ENCODE assay signal across 7 mouse cellular contexts in genomic region chr13:94306277-94306967, GRCm38 (mm10). TPM values are rescaled to one million over a fixed set of nuclear protein-coding genes. Genes with fewer than 3 reads are reported as not detected.
DNase-seq lines count a peak whose midpoint lies in the region; ATAC-seq and TF ChIP-seq lines count a peak whose summit lies in the region.

No protein-coding gene starts in this region.

- H3K9ac ChIP-seq in CH12.LX (ENCODE audit: insufficient read depth, low read depth): no peak overlapping the region
- 0 out of 2 replicates have a peak overlapping the region, but pooled peaks have one; percentile 25 for H3K9ac ChIP-seq in forebrain, embryonic 12.5 days
- no peak overlapping the region for H3K9ac ChIP-seq in midbrain, embryonic 12.5 days (replicated peaks)
- H3K9ac ChIP-seq in stomach, embryonic 16.5 days (ENCODE audit: low read length): peak overlapping the region; percentile 44; the same call in 1 of the 2 replicates

- ATAC-seq in forebrain, embryonic 12.5 days (ENCODE audit: low FRiP score): peak; percentile 92
- peak; percentile 90 to 96 for ATAC-seq in hematopoietic stem cell, adult 5-6 weeks (replicated peaks in 1 of 2; ENCODE audit: insufficient read depth in 1 of 2, low FRiP score in 2 of 2, low TSS enrichment in 1 of 2, low read depth in 1 of 2, poor library complexity in 2 of 2, severe bottlenecking in 2 of 2)
- ATAC-seq in midbrain, embryonic 12.5 days (ENCODE audit: low FRiP score, low read depth): peak; percentile 88
- peak; percentile 90 for ATAC-seq in stomach, embryonic 16.5 days (ENCODE audit: insufficient read depth, low FRiP score)

- no peak for TF ChIP-seq EP300 in CH12.LX (IDR thresholded peaks at IDR 0.05; ENCODE audit: low read length)

- peak overlapping the region in 1 of 3 experiments; percentile 2 for H3K4me3 ChIP-seq in CH12.LX (replicated peaks in 1 of 3; ENCODE audit: low read depth in 2 of 3, low read length in 2 of 3, poor library complexity in 1 of 3)
- peak overlapping the region; percentile 15; the same call in 1 of the 2 replicates for H3K4me3 ChIP-seq in forebrain, embryonic 12.5 days (replicated peaks)
- peak overlapping the region; percentile 16 for H3K4me3 ChIP-seq in midbrain, embryonic 12.5 days
- H3K4me3 ChIP-seq in stomach, embryonic 16.5 days (replicated peaks; ENCODE audit: low read length): peak overlapping the region; percentile 23

- no peaks in the 10 kb centered on the region for H3K9me3 ChIP-seq in CH12.LX (replicated peaks; ENCODE audit: low read length)
- H3K9me3 ChIP-seq in forebrain, embryonic 12.5 days: no peaks in the 10 kb centered on the region
- no peaks in the 10 kb centered on the region for H3K9me3 ChIP-seq in midbrain, embryonic 12.5 days
- no peaks in the 10 kb centered on the region for H3K9me3 ChIP-seq in stomach, embryonic 16.5 days (replicated peaks; ENCODE audit: control insufficient read depth, low read length)

- no peak overlapping the region for H3K27ac ChIP-seq in CH12.LX (ENCODE audit: insufficient read depth, low read depth)
- peak overlapping the region; percentile 56 for H3K27ac ChIP-seq in forebrain, embryonic 12.5 days
- H3K27ac ChIP-seq in midbrain, embryonic 12.5 days (replicated peaks): no peak overlapping the region
- H3K27ac ChIP-seq in stomach, embryonic 16.5 days (ENCODE audit: low read length): no peak overlapping the region

- whole genome bisulfite sequencing in forebrain, embryonic 12.5 days: 41% methylated on average over 18 of the region's 18 CpGs
- 45% methylated on average over 18 of the region's 18 CpGs for WGBS in midbrain, embryonic 12.5 days
- 34% methylated on average over 18 of the region's 18 CpGs for WGBS in stomach, embryonic 16.5 days

- TF ChIP-seq POLR2A in CH12.LX (IDR thresholded peaks at IDR 0.05; ENCODE audit: low read depth, low read length): no peak

- in situ Hi-C loops in CH12.LX (cut with MboI; ENCODE audit: low pct_ligation_motif_present, low pct_unique_long_range_greater_than_20kb, low sequenced_read_pairs): no loop called here

- DNase-seq in CH12.LX (ENCODE audit: extremely low read depth) (peak; percentile 21), R1 (ENCODE audit: low read depth, low spot score) (peak; percentile 44)
- DNase-seq in left cerebral cortex, postnatal 25 days (ENCODE audit: low spot score in 2 of 2): peak; percentile 27 to 38

- no peak for TF ChIP-seq RAD21 in CH12.LX (IDR thresholded peaks at IDR 0.05; ENCODE audit: low read depth, low read length)

- H3K79me2 ChIP-seq in CH12.LX (replicated peaks; ENCODE audit: control insufficient read depth, extremely low read depth, insufficient read depth, poor library complexity, severe bottlenecking): no peaks in the 10 kb centered on the region

- 0 out of 2 replicates have a peak overlapping the region, but pooled peaks have one; percentile 10 for H3K4me2 ChIP-seq in CH12.LX (ENCODE audit: insufficient read depth, low read depth, poor library complexity, severe bottlenecking)
- peak overlapping the region; percentile 47 for H3K4me2 ChIP-seq in forebrain, embryonic 12.5 days
- H3K4me2 ChIP-seq in midbrain, embryonic 12.5 days (replicated peaks): peak overlapping the region; percentile 45
- H3K4me2 ChIP-seq in stomach, embryonic 16.5 days (ENCODE audit: low read depth, low read length): peak overlapping the region; percentile 54

- no peak for TF ChIP-seq CTCF in CH12.LX (conservative IDR thresholded peaks at IDR 0.05 in 1 of 2, IDR thresholded peaks at IDR 0.05 in 1 of 2; ENCODE audit: low read depth in 2 of 2, low read length in 2 of 2)

- intact Hi-C loops in left cerebral cortex, postnatal 25 days (cut with DNase I): no loop called here

- no peaks in the 10 kb centered on the region for H3K36me3 ChIP-seq in CH12.LX (replicated peaks in 1 of 2; ENCODE audit: control insufficient read depth in 1 of 2, insufficient read depth in 1 of 2, low read length in 1 of 2)
- H3K36me3 ChIP-seq in forebrain, embryonic 12.5 days (replicated peaks): no peaks in the 10 kb centered on the region
- no peaks in the 10 kb centered on the region for H3K36me3 ChIP-seq in midbrain, embryonic 12.5 days
- no peaks in the 10 kb centered on the region for H3K36me3 ChIP-seq in stomach, embryonic 16.5 days (ENCODE audit: control insufficient read depth, insufficient read depth, low read length)

- no peaks in the 10 kb centered on the region for H3K27me3 ChIP-seq in CH12.LX (replicated peaks)
- no peaks in the 10 kb centered on the region; the same call in 1 of the 2 replicates for H3K27me3 ChIP-seq in forebrain, embryonic 12.5 days
- H3K27me3 ChIP-seq in midbrain, embryonic 12.5 days: peaks cover 4% of the 10 kb centered on the region; the same call in 1 of the 2 replicates
- H3K27me3 ChIP-seq in stomach, embryonic 16.5 days (ENCODE audit: control insufficient read depth, insufficient read depth, low read length): no peaks in the 10 kb centered on the region

- dilution Hi-C loops in CH12.LX (cut with MboI; ENCODE audit: extremely low pct_ligation_motif_present, extremely low pct_unique_long_range_greater_than_20kb, low sequenced_read_pairs): no loop called here

- peaks cover 0 to 6% of the 10 kb centered on the region in 2 experiments; a peak in 1 of 4 replicates for H3K4me1 ChIP-seq in CH12.LX (ENCODE audit: control insufficient read depth in 1 of 2, insufficient read depth in 2 of 2)
- peaks cover 12% of the 10 kb centered on the region for H3K4me1 ChIP-seq in forebrain, embryonic 12.5 days
- peaks cover 11% of the 10 kb centered on the region for H3K4me1 ChIP-seq in midbrain, embryonic 12.5 days
- 0 out of 2 replicates have a peak, but pooled peaks cover 4% of the 10 kb centered on the region for H3K4me1 ChIP-seq in stomach, embryonic 16.5 days (ENCODE audit: control insufficient read depth, insufficient read depth, low read length)

TF ChIP-seq in CH12.LX, 34 proteins besides CTCF, POLR2A, EP300 and RAD21:
- no peak for TF ChIP-seq JUN (IDR thresholded peaks at IDR 0.05; ENCODE audit: insufficient read depth, low read depth, low read length)
- no peak for TF ChIP-seq ZKSCAN1 (IDR thresholded peaks at IDR 0.05; ENCODE audit: borderline replicate concordance, low read depth, low read length)
- no peak for TF ChIP-seq ZMIZ1 (IDR thresholded peaks at IDR 0.05; ENCODE audit: low read depth, low read length)
- TF ChIP-seq ZC3H11A (IDR thresholded peaks at IDR 0.05; ENCODE audit: low read depth, low read length): no peak
- TF ChIP-seq NELFE (IDR thresholded peaks at IDR 0.05; ENCODE audit: low read depth, low read length): no peak
- TF ChIP-seq POLR2AphosphoS2 (IDR thresholded peaks at IDR 0.05; ENCODE audit: low read depth, low read length): no peak
- TF ChIP-seq CHD2 (IDR thresholded peaks at IDR 0.05; ENCODE audit: low read length): no peak

RNA-seq across cellular contexts. Expression of gene Scamp1, which starts 20.8 kb away (rescaled TPM):
- total RNA-seq in CH12.LX (2012; rRNA removed): not detected in 2 replicates
- total RNA-seq in CH12.LX (2014; rRNA removed): 0.11 TPM in 1 of 2 replicates, not detected in the other
- 0.11 TPM in 1 of 2 replicates, not detected in the other for polyA plus RNA-seq in CH12.LX (2012; ENCODE audit: insufficient read length, low read depth)
- 55.3 and 60.0 TPM in 2 replicates for polyA plus RNA-seq in forebrain, embryonic 12.5 days (2016; fragmentation: Nextera tagmentation; extraction: Ambion mirVana)
- 16.8 and 18.1 TPM in 2 replicates for total RNA-seq in hematopoietic stem cell, adult 5-6 weeks (2017)
- total RNA-seq in left cerebral cortex, postnatal 25 days (2021): 100 to 1,000 TPM; 181 to 184 TPM
- 64.1 and 68.9 TPM in 2 replicates for polyA plus RNA-seq in midbrain, embryonic 12.5 days (2016; fragmentation: Nextera tagmentation; extraction: Ambion mirVana)
- 47.7 and 52.5 TPM in 2 replicates for polyA plus RNA-seq in stomach, embryonic 16.5 days (2015; fragmentation: Nextera tagmentation; extraction: Ambion mirVana)

RNA-seq across cellular contexts. Expression of gene Ap3b1, which starts 52.3 kb away (rescaled TPM):
- total RNA-seq in CH12.LX (2012; rRNA removed) (53.2 and 60.7 TPM in 2 replicates), CH12.LX (2014; rRNA removed) (40.8 and 46.0 TPM in 2 replicates)
- polyA plus RNA-seq in CH12.LX (2012; ENCODE audit: insufficient read length, low read depth): 100 and 113 TPM in 2 replicates
- 36.1 and 36.7 TPM in 2 replicates for polyA plus RNA-seq in forebrain, embryonic 12.5 days (2016; fragmentation: Nextera tagmentation; extraction: Ambion mirVana)
- total RNA-seq in hematopoietic stem cell, adult 5-6 weeks (2017): 107 and 113 TPM in 2 replicates
- total RNA-seq in left cerebral cortex, postnatal 25 days (2021): 10 to 100 TPM; 43.2 to 43.9 TPM
- polyA plus RNA-seq in midbrain, embryonic 12.5 days (2016; fragmentation: Nextera tagmentation; extraction: Ambion mirVana): 36.0 and 39.8 TPM in 2 replicates
- 46.3 and 47.3 TPM in 2 replicates for polyA plus RNA-seq in stomach, embryonic 16.5 days (2015; fragmentation: Nextera tagmentation; extraction: Ambion mirVana)

Comparison
In these comparisons a context has a peak if more than half of its experiments do, and no peak if none do; other contexts are left out.
1. H3K9ac ChIP-seq: peak in forebrain, embryonic 12.5 days (single experiment) and stomach, embryonic 16.5 days (single experiment); none in CH12.LX (single experiment) and midbrain, embryonic 12.5 days (single experiment).
2. RNA of gene Scamp1, which starts 20.8 kb away (polyA plus RNA-seq): 64.1 to 68.9 TPM in midbrain, embryonic 12.5 days, 55.3 to 60.0 TPM in forebrain, embryonic 12.5 days and 47.7 to 52.5 TPM in stomach, embryonic 16.5 days; 0.11 TPM in CH12.LX; every median in the first group is over 10 times any median in the second.
3. Peak in every context shown above with its lines, with median percentiles within 50 percentile points of each other: DNase-seq, H3K4me2 ChIP-seq and ATAC-seq.